Mouse (Mus musculus): ENCODE results near the gene Ms4a4d. TPM values are rescaled to one million over a fixed set of nuclear protein-coding genes. Genes with fewer than 3 reads are reported as not detected.
"Not testable (repeated sequence)": the region's sequence is repeated elsewhere in the genome, so short reads cannot be mapped to it uniquely, and the experiment has no call there.

The Ms4a4d gene
- polyA plus RNA-seq (2012), result not detected in 2 replicates

GRCm38 (mm10) chr19:11536593-11536992 lies at the start of gene Ms4a4d:
Ms4a4d (plus strand) TSS chr19:11536801.
- Histone ChIP-seq H3K36me3 (ENCODE audit: control insufficient read depth) (no peaks in the 10 kb centered on the region), H3K27me3 (ENCODE audit: control insufficient read depth) (no peaks in the 10 kb centered on the region), H3K4me3 (replicated peaks) (no peak within 1 kb of the TSS), H3K4me1 (ENCODE audit: control insufficient read depth) (no peaks in the 10 kb centered on the region), H3K9me3 (ENCODE audit: control insufficient read depth, low read length) (no peaks in the 10 kb centered on the region)
- TF ChIP-seq TAL1 (IDR thresholded peaks at IDR 0.05; ENCODE audit: low read length) (no peak), GATA1 (IDR thresholded peaks at IDR 0.05; ENCODE audit: low read length) (no peak)

- Histone ChIP-seq H3K4me3 (replicated peaks) (no peak overlapping the region), H3K36me3 (ENCODE audit: control insufficient read depth) (no peaks in the 10 kb centered on the region), H3K4me1 (ENCODE audit: control insufficient read depth) (no peaks in the 10 kb centered on the region), H3K27me3 (ENCODE audit: control insufficient read depth) (no peaks in the 10 kb centered on the region), H3K9me3 (ENCODE audit: control insufficient read depth, low read length) (no peaks in the 10 kb centered on the region)
- TF ChIP-seq GATA1 (IDR thresholded peaks at IDR 0.05; ENCODE audit: low read length) (no peak), TAL1 (IDR thresholded peaks at IDR 0.05; ENCODE audit: low read length) (no peak)
Measured at GRCm38 (mm10) chr19:11491406-11492189, 45.0 kb upstream of the Ms4a4d start.

- H3K36me3 ChIP-seq (ENCODE audit: control insufficient read depth), result no peaks in the 10 kb centered on the region
- H3K27me3 ChIP-seq (ENCODE audit: control insufficient read depth), result no peaks in the 10 kb centered on the region
- H3K4me3 ChIP-seq (replicated peaks), result no peak overlapping the region
- no peaks in the 10 kb centered on the region for H3K9me3 ChIP-seq (ENCODE audit: control insufficient read depth, low read length)
- no peak for TF ChIP-seq TAL1 (IDR thresholded peaks at IDR 0.05; ENCODE audit: low read length)
- no peak for TF ChIP-seq GATA1 (IDR thresholded peaks at IDR 0.05; ENCODE audit: low read length)
- no peaks in the 10 kb centered on the region for H3K4me1 ChIP-seq (ENCODE audit: control insufficient read depth)
Measured at GRCm38 (mm10) chr19:11492671-11493070, 43.9 kb upstream of the Ms4a4d start.

GRCm38 (mm10) chr19:11494519-11494918 lies 42.1 kb upstream of the Ms4a4d start:
- Histone ChIP-seq H3K36me3 (ENCODE audit: control insufficient read depth) (no peaks in the 10 kb centered on the region), H3K9me3 (ENCODE audit: control insufficient read depth, low read length) (no peaks in the 10 kb centered on the region), H3K4me1 (ENCODE audit: control insufficient read depth) (no peaks in the 10 kb centered on the region), H3K27me3 (ENCODE audit: control insufficient read depth) (no peaks in the 10 kb centered on the region), H3K4me3 (replicated peaks) (no peak overlapping the region)
- TF ChIP-seq GATA1 (IDR thresholded peaks at IDR 0.05; ENCODE audit: low read length), result no peak
- no peak for TF ChIP-seq TAL1 (IDR thresholded peaks at IDR 0.05; ENCODE audit: low read length)

GRCm38 (mm10) chr19:11496361-11496760 lies 40.2 kb upstream of the Ms4a4d start:
- no peaks in the 10 kb centered on the region for H3K4me1 ChIP-seq (ENCODE audit: control insufficient read depth)
- H3K27me3 ChIP-seq (ENCODE audit: control insufficient read depth), result no peaks in the 10 kb centered on the region
- no peak overlapping the region for H3K4me3 ChIP-seq (replicated peaks)
- TF ChIP-seq GATA1 (IDR thresholded peaks at IDR 0.05; ENCODE audit: low read length), result no peak
- no peak for TF ChIP-seq TAL1 (IDR thresholded peaks at IDR 0.05; ENCODE audit: low read length)
- H3K9me3 ChIP-seq (ENCODE audit: control insufficient read depth, low read length), result no peaks in the 10 kb centered on the region
- H3K36me3 ChIP-seq (ENCODE audit: control insufficient read depth), result no peaks in the 10 kb centered on the region

GRCm38 (mm10) chr19:11497300-11497699 lies 39.3 kb upstream of the Ms4a4d start:
- H3K27me3 ChIP-seq (ENCODE audit: control insufficient read depth); H3K36me3 ChIP-seq (ENCODE audit: control insufficient read depth); H3K4me1 ChIP-seq (ENCODE audit: control insufficient read depth); H3K9me3 ChIP-seq (ENCODE audit: control insufficient read depth, low read length); H3K4me3 ChIP-seq (replicated peaks): not testable (repeated sequence)

GRCm38 (mm10) chr19:11500796-11501195 lies 35.8 kb upstream of the Ms4a4d start:
- H3K4me1 ChIP-seq (ENCODE audit: control insufficient read depth), result no peaks in the 10 kb centered on the region
- no peak overlapping the region for H3K4me3 ChIP-seq (replicated peaks)
- TF ChIP-seq GATA1 (IDR thresholded peaks at IDR 0.05; ENCODE audit: low read length) (no peak), TAL1 (IDR thresholded peaks at IDR 0.05; ENCODE audit: low read length) (no peak)
- H3K9me3 ChIP-seq (ENCODE audit: control insufficient read depth, low read length), result no peaks in the 10 kb centered on the region
- no peaks in the 10 kb centered on the region for H3K36me3 ChIP-seq (ENCODE audit: control insufficient read depth)
- H3K27me3 ChIP-seq (ENCODE audit: control insufficient read depth), result no peaks in the 10 kb centered on the region

- Histone ChIP-seq H3K36me3 (ENCODE audit: control insufficient read depth) (no peaks in the 10 kb centered on the region), H3K9me3 (ENCODE audit: control insufficient read depth, low read length) (no peaks in the 10 kb centered on the region), H3K27me3 (ENCODE audit: control insufficient read depth) (no peaks in the 10 kb centered on the region), H3K4me1 (ENCODE audit: control insufficient read depth) (no peaks in the 10 kb centered on the region), H3K4me3 (replicated peaks) (no peak overlapping the region)
- TF ChIP-seq TAL1 (IDR thresholded peaks at IDR 0.05; ENCODE audit: low read length) (no peak), GATA1 (IDR thresholded peaks at IDR 0.05; ENCODE audit: low read length) (no peak)
Measured at GRCm38 (mm10) chr19:11501326-11501725, 35.3 kb upstream of the Ms4a4d start.

- no peaks in the 10 kb centered on the region for H3K9me3 ChIP-seq (ENCODE audit: control insufficient read depth, low read length)
- no peaks in the 10 kb centered on the region for H3K27me3 ChIP-seq (ENCODE audit: control insufficient read depth)
- no peak overlapping the region for H3K4me3 ChIP-seq (replicated peaks)
- H3K4me1 ChIP-seq (ENCODE audit: control insufficient read depth), result no peaks in the 10 kb centered on the region
- H3K36me3 ChIP-seq (ENCODE audit: control insufficient read depth), result no peaks in the 10 kb centered on the region
- TF ChIP-seq GATA1 (IDR thresholded peaks at IDR 0.05; ENCODE audit: low read length), result no peak
- TF ChIP-seq TAL1 (IDR thresholded peaks at IDR 0.05; ENCODE audit: low read length), result no peak
Measured at GRCm38 (mm10) chr19:11504857-11505256, 31.7 kb upstream of the Ms4a4d start.

- no peaks in the 10 kb centered on the region for H3K4me1 ChIP-seq (ENCODE audit: control insufficient read depth)
- H3K4me3 ChIP-seq (replicated peaks), result no peak overlapping the region
- no peaks in the 10 kb centered on the region for H3K27me3 ChIP-seq (ENCODE audit: control insufficient read depth)
- TF ChIP-seq TAL1 (IDR thresholded peaks at IDR 0.05; ENCODE audit: low read length) (no peak), GATA1 (IDR thresholded peaks at IDR 0.05; ENCODE audit: low read length) (no peak)
- H3K9me3 ChIP-seq (ENCODE audit: control insufficient read depth, low read length), result no peaks in the 10 kb centered on the region
- no peaks in the 10 kb centered on the region for H3K36me3 ChIP-seq (ENCODE audit: control insufficient read depth)
Measured at GRCm38 (mm10) chr19:11513458-11513857, 23.1 kb upstream of the Ms4a4d start.

Data from erythroblast, embryonic 14.5 days (primary cell).